Mouse (Mus musculus): ENCODE results near the gene Uap1l1.

- TF ChIP-seq CTCF (IDR thresholded peaks at IDR 0.05) (no peak), POLR2A (IDR thresholded peaks at IDR 0.05; ENCODE audit: insufficient read depth, low read depth, low read length) (no peak)
Observed at GRCm38 (mm10) chr2:25310969-25311368, 54.5 kb downstream of the Uap1l1 start.
